Mouse (Mus musculus) CD4-positive, CD25-positive, alpha-beta regulatory T cell, adult 2 months (primary cell): ENCODE data around the gene Ndufaf8.

ENCODE experiments used
- DNase-seq: peaks from one replicate; pipeline ENCODE4 v3.0.0-alpha.2; 2012; ENCODE audit warnings: low read depth, low spot score

The Ndufaf8 gene

DNA sequence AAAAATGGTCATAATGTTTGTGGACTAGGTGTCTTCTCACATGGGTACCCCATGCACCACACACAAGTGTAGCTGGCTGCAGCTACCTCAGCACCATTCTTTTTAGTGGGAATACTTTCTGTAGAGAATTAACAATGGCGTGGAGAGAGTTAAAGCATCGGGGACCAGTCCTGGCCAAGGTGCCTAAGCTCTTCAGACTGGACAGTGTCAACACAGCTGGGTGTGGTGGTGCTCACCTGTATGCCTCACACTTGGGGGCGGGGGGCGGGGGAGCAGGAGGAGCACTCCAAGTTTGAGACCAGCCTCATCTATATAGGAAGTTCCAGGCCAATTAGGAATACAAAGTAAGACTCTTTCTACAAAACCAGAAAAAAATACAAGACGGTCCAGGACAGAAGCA is 35.4 kb downstream of the Ndufaf8 start:
- DNase-seq: no peak

DNA sequence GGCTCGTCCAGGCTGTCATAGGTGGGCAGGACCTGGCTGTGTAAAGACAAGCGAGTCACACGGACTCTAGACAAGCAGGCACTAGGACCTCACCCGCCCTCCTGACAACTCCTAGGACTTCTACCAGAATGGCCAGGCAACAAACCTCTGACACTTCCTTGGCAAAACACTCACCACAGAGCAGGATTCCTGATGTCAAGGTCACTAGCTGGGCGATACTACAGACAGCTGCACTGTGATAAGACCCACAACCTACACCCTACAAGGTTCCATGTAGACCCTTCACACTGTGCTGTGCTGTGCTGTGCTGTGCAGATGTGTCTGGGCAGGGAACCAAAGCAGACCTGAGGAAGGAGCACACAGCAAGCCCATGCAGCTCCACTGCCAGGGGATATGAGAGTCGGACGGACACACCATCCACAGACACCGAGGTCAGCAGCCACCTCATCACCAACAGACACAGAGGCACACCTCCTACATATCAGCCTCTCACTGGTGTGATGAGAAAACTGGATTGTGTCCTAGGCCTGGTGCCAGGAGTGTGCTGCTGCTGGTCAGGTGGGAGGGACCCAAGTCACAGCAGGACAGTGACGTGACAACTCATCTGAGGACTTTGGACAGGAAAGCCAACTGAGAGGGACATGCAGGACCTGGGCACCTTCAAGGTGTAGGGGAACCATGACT is 36.3 kb downstream of the Ndufaf8 start:
- no peak for DNase-seq

DNA sequence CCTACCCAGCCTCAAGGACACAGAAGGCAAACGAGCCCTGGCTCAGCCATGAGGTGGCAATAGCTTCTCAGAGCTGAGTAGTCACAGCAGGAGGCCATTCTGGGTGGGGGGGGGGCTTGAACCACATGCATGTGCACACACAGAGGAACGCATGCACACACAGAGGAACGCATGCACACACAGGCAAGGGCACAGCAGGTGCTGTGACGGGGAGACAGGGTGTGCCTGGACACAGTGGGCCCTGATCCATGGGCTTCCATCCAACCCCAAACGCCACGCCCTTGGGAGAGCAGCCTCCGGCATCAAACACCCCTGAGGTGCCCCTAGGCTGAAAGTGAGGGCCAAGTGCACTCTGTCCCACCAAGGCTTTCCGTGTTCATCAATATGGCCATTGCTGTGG is 37.5 kb downstream of the Ndufaf8 start:
- DNase-seq: no peak

DNA sequence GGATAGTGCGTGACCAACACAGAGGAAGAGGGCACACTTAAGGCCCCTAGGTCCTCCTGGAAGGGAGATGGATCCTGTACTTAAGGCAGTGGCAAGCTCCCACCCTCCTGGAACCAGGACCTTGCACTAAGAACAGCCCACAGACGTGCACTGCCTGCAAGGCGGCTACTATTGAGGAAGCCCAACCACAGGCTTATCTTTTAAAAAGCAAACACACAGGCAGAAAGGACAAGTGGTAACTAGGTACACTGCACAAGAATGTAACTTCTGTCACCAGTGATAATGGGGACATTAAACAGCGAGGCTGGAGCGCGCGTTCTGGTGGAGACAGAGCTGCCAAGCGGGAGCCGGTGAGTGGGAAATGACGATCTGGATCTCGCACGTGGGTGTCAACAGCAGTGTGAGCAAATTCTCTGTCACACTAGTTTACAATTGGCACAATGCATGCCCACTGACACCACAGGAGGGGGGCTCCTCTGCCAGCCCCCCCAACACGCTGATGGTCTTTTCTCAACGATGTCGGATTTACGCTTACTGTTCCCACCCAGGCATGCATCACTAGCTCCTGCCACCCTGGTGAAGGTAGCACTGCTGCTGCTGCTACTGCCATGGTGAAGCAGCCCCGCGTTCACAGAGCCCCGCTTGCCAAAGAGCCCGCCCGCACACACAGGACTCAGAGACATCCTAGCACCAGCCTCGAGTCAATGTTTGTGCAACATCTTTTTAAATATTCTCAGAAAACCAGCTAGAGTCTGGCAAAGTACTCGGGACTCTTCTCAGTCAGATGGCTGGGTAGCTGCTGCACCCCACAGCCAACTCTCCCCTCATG is 38.3 kb downstream of the Ndufaf8 start:
- DNase-seq: no peak

DNA sequence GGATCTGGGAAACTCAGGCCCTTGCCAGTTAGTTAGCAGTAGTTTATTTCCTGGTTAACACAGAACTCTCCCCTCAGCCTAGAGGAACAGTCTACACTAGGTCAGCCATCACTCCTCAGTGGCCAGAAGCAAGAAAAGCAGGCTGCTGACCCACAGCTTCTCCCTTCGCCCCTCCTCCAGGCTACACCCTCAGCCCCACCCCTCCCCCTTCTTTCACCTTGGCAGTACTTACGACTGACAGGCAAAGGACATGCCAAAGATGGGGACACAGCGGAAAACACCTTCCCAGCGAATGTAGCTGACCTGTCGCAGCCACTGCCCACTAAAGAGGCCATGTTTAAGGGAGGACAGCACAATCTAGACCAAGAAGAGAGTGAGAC is 38.9 kb downstream of the Ndufaf8 start:
- DNase-seq: no peak

DNA sequence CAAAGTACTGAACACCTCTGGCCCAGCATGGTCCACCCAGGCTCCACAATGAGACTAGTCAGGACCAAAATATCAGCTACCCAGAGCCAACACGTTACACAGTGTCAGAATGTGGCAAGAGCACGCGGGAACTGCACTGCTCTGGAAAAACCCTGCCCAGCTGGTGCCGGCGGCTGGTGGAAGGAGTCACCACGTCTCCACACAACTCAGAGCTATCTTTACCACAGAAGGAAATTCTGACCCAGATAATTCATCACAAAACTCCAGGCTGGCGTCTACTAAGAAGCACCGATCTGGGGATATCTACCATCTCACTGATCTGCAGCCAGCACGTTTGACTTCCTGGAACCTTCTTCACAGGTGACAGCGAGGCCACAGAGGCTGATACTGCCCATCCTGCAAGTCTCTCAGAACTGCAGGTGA is 40.6 kb downstream of the Ndufaf8 start:
- peak; percentile 34 for DNase-seq

DNA sequence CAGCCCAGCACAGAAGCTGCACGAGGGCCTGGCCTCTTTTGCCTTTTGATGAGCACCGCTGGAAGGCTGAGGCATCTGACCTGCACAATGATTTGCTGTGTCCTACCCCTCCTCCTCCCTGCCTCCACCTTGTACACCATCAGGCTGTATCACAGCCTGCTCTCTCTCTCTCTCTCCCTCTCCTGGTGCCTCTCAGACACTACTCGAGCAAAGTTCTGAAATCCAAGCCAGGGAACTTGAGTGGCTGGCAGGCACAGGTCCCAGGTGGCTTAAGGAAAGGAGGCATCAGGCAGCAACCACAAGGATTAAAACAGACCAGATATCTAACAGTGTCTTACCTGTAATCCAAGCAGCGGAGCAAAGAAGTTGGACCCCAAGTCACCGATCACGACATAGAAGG is 41.5 kb downstream of the Ndufaf8 start:
- DNase-seq: no peak

DNA sequence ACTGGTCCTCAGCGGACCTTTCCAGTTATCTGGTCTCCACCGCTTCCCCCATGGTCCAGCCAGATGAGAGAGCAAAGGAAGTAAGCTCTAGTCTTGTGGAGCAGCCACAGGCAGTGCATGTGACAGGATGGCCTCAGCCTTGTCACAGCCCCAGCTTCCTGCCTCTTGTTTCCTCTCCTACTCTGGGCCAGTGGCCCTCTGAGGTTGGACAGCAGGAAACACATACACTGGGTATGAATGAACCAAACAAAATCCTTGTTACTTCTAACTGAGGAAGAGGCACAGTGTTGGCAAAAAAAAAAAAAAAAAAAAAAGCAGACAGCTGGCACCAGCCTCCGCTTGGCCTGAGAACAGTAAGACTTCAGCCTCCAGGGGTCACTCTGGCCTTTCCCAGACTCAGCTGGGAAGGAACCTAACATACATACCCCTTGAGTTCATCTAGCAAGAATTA is 43.9 kb downstream of the Ndufaf8 start:
- peak; percentile 52 for DNase-seq

DNA sequence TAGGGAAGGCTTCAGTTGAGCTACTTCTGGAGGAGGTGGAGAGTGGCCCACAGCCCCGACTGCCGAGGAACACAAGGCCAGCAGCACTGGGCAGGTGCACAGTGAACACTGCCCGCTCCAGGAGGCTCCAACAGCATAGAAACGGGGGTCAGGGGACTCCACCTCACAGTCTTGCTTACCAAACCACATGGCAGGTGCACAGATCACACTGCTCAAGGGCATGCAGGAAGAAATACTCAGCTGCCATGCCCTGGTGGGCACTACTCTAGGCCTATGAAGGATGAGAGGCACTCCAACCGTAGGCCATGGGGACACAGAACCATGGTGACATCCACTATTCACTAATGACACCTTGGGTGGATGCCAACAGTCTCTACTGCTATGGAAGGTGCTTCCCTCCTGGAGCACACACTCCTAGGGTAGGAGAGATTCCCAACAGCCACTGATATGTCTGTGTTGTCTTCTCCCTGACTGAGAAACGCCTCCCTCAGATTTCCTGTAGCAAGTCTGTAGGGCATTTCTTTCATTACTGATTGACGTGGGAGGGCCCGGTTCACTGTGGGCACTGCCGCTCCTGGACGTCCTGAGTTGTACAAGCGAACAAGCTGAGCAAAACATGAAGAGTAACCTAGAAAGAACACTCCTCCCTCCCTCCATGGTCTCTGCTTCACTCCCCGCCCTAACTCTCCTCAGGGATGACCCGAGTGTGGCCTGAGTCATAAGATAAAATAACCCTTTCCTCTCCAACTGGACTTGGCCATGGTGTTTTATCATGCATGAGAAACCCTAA is 45.2 kb downstream of the Ndufaf8 start:
- DNase-seq: no peak

DNA sequence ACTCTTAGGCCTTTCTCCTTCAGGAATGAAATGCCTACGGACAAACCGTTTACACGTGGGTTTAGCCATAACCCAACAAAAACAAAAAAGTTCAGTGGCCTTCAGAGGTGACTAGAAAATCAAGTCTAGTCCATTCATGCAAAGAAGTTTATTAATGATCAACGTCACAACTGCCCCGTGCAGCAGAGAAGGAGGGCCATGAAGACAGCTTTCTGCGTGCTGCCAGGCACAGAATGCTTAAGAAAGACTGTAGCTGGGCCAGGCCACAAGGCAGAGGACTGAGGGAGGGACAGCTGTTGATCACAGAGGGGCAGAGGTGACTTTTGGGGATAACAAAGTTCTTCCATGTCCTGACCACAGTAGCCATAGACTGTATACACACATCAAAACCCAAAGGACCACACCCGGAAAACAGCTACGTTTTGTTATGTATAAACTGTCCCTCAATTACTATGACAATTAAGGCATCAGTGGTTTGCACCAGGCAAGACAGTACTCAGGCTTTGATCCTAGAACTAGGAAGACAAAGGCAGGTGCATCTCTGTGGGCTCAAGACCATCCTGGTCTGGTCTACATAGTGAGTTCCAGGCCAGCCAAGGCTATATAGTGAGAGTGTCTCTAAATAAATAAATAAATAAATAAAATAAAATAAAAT is 49.6 kb downstream of the Ndufaf8 start:
- no peak for DNase-seq

DNA sequence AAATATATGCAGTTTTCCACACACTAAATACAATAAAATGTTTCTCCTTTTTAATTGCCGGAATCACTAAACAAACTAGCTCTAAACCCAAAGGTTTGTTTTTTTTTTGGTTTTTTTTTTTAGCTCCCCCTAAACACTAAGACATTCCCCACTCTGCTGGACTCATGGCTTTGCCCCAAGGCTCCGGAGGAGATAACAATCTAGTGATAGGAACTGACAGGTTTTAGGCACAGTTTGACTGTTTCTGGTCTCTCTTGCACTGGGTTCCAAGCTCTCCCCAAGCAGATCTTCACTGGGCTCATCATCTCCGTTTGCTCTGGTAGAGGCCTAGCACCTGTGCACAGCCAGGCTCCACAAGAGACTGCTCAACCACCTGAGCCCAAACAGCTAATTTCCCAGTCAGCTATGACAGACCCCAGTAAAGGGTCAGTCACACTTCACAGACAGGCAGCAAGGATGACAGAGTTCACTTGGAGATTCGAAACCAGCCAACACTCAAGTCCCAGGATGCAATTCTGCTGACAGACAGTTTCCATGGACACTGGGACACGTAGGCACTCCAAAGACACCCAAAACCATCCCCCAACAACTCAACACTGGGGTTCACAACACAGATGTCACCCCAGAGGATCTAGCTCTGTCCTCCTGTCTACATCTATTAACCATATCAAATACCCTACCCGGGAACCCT is 50.9 kb downstream of the Ndufaf8 start:
- DNase-seq: peak; percentile 33
